Mouse (Mus musculus): Measurements from ENCODE around the gene Flt4.

- TF ChIP-seq CTCF (IDR thresholded peaks at IDR 0.05; ENCODE audit: extremely low read depth, insufficient read depth, low read length): no peak
- no peak for TF ChIP-seq POLR2A (IDR thresholded peaks at IDR 0.05; ENCODE audit: extremely low read depth, insufficient read depth, low read length)
Observed at GRCm38 (mm10) chr11:49618476-49618875, 9.4 kb downstream of the Flt4 start.

Data from cortical plate, adult 2 months (tissue).